Mouse (Mus musculus) kidney, adult 2 months (tissue): ENCODE data around the gene Krtap5-4. TPM values are rescaled to one million over a fixed set of nuclear protein-coding genes. Genes with fewer than 3 reads are reported as not detected.
"Not testable (repeated sequence)": the region's sequence is repeated elsewhere in the genome, so short reads cannot be mapped to it uniquely, and the experiment has no call there.

Experiments
- DNase-seq: peaks from one replicate; pipeline ENCODE4 v3.0.0; 2021
- H3K27ac ChIP-seq: fragments of 200-500 bp; 2 replicates; pipeline ENCODE4 v1.5.1; 2012; ENCODE audit warnings: low read depth, low read length, control low read depth, inconsistent platforms; ENCODE audit not compliant: insufficient read depth
- H3K27me3 ChIP-seq: fragments of 200-500 bp; replicated peaks from 2 replicates; pipeline ENCODE4 v1.6.1; 2012; ENCODE audit warnings: mild to moderate bottlenecking, moderate library complexity, low read length, inconsistent platforms; ENCODE audit not compliant: control insufficient read depth, insufficient read depth
- H3K36me3 ChIP-seq: fragments of 200-500 bp; 2 replicates; pipeline ENCODE4 v1.6.1; 2012; ENCODE audit warnings: mild to moderate bottlenecking, moderate library complexity, low read length, inconsistent platforms; ENCODE audit not compliant: control insufficient read depth, insufficient read depth
- H3K4me1 ChIP-seq: fragments of 200-500 bp; 2 replicates; pipeline ENCODE4 v1.6.1; 2011; ENCODE audit warnings: low read length; ENCODE audit not compliant: control insufficient read depth, insufficient read depth
- H3K4me3 ChIP-seq: fragments of 200-500 bp; 2 replicates; pipeline ENCODE4 v1.5.1; 2011; ENCODE audit warnings: mild to moderate bottlenecking, low read depth, low read length, control low read depth; ENCODE audit not compliant: insufficient read depth
- CTCF ChIP-seq: fragments of 200-500 bp; conservative IDR thresholded peaks from 2 replicates; pipeline ENCODE4 v1.5.1; 2011; ENCODE audit warnings: low read depth, mild to moderate bottlenecking, control low read depth, low read length, moderate library complexity, mixed read lengths; ENCODE audit not compliant: insufficient read depth, insufficient read length
- POLR2A ChIP-seq: fragments of 200-500 bp; IDR thresholded peaks from one replicate; pipeline ENCODE4 v1.6.1; 2011; ENCODE audit warnings: low read depth, low read length, control low read depth
- whole genome bisulfite sequencing: fragments of 180-500 bp; shearing (Covaris S2); methylation state at CpG from one replicate; pipeline ENCODE4 v1.1.7; 2018; 5-methylcytosine and 5-hydroxymethylcytosine counted together
- polyA plus RNA-seq: library from polyadenylated mRNA; depleted of rRNA; stranded (reverse); fragments of >200 nt; gene quantifications from 2 replicates; pipeline ENCODE4 v1.2.3, GENCODE M21; 2012

Gene Krtap5-4
- polyA plus RNA-seq, 1 experiment, result not detected

DNA sequence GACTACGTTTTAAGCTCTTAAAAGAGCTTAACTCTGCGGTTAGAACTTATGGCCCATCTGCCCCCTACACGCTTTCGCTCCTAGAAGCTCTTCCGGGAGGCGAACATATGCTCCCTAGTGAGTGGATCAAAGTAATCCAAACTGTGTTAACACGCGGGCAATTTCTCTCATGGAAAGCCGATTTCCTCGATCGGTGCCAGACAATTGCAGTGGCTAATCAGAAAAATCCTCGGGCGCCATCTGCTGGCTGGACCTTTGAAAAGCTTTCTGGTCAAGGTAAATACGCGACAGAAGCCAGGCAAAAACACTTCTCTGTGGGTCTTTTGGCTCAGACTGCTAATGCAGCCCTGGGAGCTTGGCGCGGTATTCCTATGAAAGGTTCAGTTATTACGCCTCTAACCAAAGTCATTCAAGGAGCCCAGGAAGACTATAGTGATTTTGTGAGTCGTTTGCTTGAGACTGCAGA is 18.7 kb upstream of the Krtap5-4 start:
- H3K27ac ChIP-seq, result 0 out of 2 replicates have a peak overlapping the region, but pooled peaks have one; percentile 40
- peak overlapping the region; percentile 56 for H3K4me3 ChIP-seq
- no peaks in the 10 kb centered on the region for H3K36me3 ChIP-seq
- WGBS, result under 1% methylated on average over 19 of the region's 19 CpGs
- TF ChIP-seq POLR2A (no peak), CTCF (peak; percentile 70)
- no peaks in the 10 kb centered on the region for H3K4me1 ChIP-seq
- peak; percentile 94 for DNase-seq
- no peaks in the 10 kb centered on the region for H3K27me3 ChIP-seq

DNA sequence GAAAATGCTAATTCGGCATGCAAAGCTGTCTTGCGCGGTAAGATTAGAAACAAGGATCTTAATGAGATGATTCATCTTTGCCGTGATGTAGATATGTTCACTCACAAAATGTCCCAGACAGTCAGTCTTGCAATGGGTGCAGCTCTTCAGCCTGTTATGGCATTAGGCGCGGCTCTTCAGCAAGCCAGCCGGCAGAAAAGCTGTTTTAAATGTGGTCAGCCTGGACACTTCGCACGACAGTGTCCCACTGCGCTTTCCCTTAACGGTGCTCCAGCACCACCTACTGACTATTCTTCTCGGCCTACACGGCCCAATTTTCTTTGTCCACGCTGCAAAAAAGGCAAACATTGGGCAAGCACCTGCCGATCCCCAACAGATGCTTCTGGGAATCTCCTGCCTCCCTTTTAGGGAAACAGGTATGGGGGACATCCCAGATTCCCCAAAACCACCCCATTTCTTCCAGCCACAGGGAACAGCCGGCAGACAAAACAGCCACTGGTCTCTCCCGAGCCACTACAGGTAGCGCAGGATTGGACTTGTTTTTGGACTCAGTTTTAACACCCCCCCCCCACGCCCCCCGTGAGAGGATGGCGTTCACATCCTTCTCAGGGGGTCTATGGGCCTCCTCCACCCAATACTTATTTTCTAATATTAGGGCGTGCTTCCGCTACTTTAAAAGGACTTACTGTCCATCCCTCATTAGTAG is 18.1 kb upstream of the Krtap5-4 start:
- WGBS, result 21% methylated on average over 23 of the region's 23 CpGs
- DNase-seq, result peak; percentile 46
- TF ChIP-seq POLR2A (no peak), CTCF (peak; percentile 57; the same call in 1 of the 2 replicates)
- Histone ChIP-seq H3K4me1 (no peaks in the 10 kb centered on the region), H3K36me3 (no peaks in the 10 kb centered on the region), H3K27me3 (no peaks in the 10 kb centered on the region), H3K4me3 (no peak overlapping the region), H3K27ac (no peak overlapping the region)

- not testable (repeated sequence) for H3K27ac ChIP-seq, H3K36me3 ChIP-seq, H3K4me3 ChIP-seq, H3K27me3 ChIP-seq, DNase-seq, H3K4me1 ChIP-seq
- WGBS, result 79% methylated on average over 9 of the region's 9 CpGs
Measured at GRCm38 (mm10) chr7:142285910-142286612, 17.3 kb upstream of the Krtap5-4 start.

DNA sequence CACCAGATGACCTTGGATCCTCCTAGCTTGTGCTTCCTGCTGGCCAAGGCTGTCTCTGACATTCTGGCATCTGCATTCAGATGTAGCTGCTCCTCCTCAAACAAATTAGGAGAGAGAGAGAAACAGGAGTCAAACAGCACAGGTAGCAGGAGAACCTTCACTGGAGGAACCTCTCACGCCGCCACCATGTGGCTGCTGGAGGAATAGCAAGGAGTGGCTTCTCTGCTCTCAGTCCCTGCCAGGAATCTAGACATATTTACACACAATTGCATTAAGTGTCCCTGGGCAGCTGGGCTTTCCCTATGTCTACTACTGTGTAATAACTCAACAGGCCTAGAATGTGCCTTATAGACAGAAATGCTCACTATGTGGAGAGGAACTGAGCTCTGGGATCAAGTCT is 9.5 kb upstream of the Krtap5-4 start:
- peak; percentile 54 for TF ChIP-seq CTCF
- not testable (repeated sequence) for H3K4me3 ChIP-seq, H3K4me1 ChIP-seq, H3K27me3 ChIP-seq, H3K36me3 ChIP-seq, H3K27ac ChIP-seq
- DNase-seq, result peak; percentile 26
- WGBS, result 2% methylated on average over 2 of the region's 2 CpGs

GRCm38 (mm10) chr7:142295418-142295817 is 7.9 kb upstream of the Krtap5-4 start:
- no peak for TF ChIP-seq POLR2A
- no peak for TF ChIP-seq CTCF
- Histone ChIP-seq H3K4me3 (no peak overlapping the region), H3K36me3 (no peaks in the 10 kb centered on the region), H3K27ac (no peak overlapping the region), H3K27me3 (no peaks in the 10 kb centered on the region), H3K4me1 (no peaks in the 10 kb centered on the region)
- no peak for DNase-seq

GRCm38 (mm10) chr7:142296108-142296507 is 7.2 kb upstream of the Krtap5-4 start:
- WGBS, result 22% methylated on average over 4 of the region's 4 CpGs
- not testable (repeated sequence) for DNase-seq, H3K4me1 ChIP-seq, H3K4me3 ChIP-seq, H3K36me3 ChIP-seq, H3K27ac ChIP-seq, H3K27me3 ChIP-seq

DNA sequence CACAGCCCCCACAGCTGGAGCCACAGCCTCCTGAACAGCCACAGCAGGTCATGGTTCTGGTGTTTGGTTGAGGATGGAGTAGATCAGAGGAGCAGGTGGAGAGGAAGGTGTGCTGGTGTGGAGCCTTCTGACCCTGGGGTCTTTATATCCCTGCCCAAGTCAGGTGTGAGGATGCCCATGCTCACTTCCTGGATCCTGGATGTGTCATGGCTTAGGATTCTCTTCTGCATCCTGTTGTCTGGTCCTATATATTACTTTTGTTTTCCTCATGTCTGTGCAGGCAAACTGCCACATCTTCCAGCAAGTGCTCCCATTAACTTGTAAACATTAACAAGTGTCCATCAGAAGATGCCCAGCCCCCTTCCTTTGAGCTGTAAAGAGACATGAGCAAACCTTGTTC is 6.3 kb upstream of the Krtap5-4 start, which contains the start of gene Krtap5-1:
Gene Krtap5-1 (minus strand): TSS at position 101 of the 400 bp plus-strand sequence.
- not testable (repeated sequence) for H3K36me3 ChIP-seq, H3K27ac ChIP-seq, DNase-seq, H3K27me3 ChIP-seq, H3K4me1 ChIP-seq, H3K4me3 ChIP-seq

DNA sequence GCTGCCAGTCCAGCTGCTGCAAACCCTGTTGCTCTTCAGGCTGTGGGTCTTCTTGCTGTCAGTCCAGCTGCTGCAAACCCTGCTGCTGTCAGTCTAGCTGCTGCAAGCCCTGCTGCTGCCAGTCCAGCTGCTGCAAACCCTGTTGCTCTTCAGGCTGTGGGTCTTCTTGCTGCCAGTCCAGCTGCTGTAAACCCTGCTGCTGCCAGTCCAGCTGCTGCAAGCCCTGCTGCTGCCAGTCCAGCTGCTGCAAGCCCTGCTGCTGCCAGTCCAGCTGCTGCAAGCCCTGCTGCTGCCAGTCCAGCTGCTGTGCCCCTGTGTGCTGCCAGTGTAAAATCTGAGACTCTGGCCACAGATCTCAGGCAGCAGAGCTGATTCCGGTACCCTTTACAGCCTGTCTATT is 580 bp downstream of the Krtap5-4 start:
- H3K36me3 ChIP-seq, H3K4me3 ChIP-seq, DNase-seq, H3K27ac ChIP-seq, H3K4me1 ChIP-seq, H3K27me3 ChIP-seq: not testable (repeated sequence)
- 71% methylated on average over 1 of the region's 1 CpGs for WGBS
